Mouse (Mus musculus): ENCODE measurements around the gene Meis3.

Gene Meis3

GRCm38 (mm10) chr7:16210862-16211365, 36.0 kb downstream of the Meis3 start:
- no peak for DNase-seq (ENCODE audit: low spot score in 2 of 2)

GRCm38 (mm10) chr7:16213196-16213595, 38.3 kb downstream of the Meis3 start:
- no peak for DNase-seq (ENCODE audit: low spot score in 2 of 2)

- DNase-seq (ENCODE audit: low spot score in 2 of 2) = no peak
These were observed 39.1 kb downstream of the Meis3 start for GRCm38 (mm10) chr7:16213986-16214385.

GRCm38 (mm10) chr7:16221582-16222272, 46.8 kb downstream of the Meis3 start, which contains the start of gene Dhx34:
Dhx34 (minus strand) TSS chr7:16222037.
- DNase-seq (ENCODE audit: low spot score in 2 of 2) = peak; percentile 96 to 97

GRCm38 (mm10) chr7:16229869-16230268, 55.0 kb downstream of the Meis3 start:
- DNase-seq (ENCODE audit: low spot score in 2 of 2) = no peak
